Mouse (Mus musculus): Measurements from ENCODE around the gene Syna. TPM values are rescaled to one million over a fixed set of nuclear protein-coding genes. Genes with fewer than 3 reads are reported as not detected.

The Syna gene
- polyA plus RNA-seq, 1 experiment from 2014 or later = 0.52 TPM

GRCm38 (mm10) chr5:134560450-134561171 is 640 bp upstream of the Syna start:
- no peaks in the 10 kb centered on the region for H3K27me3 ChIP-seq
- no peak overlapping the region for H3K4me2 ChIP-seq
- H3K4me1 ChIP-seq = peaks cover 7% of the 10 kb centered on the region
- H3K4me3 ChIP-seq = no peak overlapping the region
- H3K9ac ChIP-seq = no peak overlapping the region
- H3K9me3 ChIP-seq (replicated peaks) = no peaks in the 10 kb centered on the region
- no peak overlapping the region for H3K27ac ChIP-seq
- H3K36me3 ChIP-seq (ENCODE audit: poor library complexity, severe bottlenecking) = no peaks in the 10 kb centered on the region
- 84% methylated on average over 16 of the region's 16 CpGs for WGBS
- no peak for ATAC-seq

DNA sequence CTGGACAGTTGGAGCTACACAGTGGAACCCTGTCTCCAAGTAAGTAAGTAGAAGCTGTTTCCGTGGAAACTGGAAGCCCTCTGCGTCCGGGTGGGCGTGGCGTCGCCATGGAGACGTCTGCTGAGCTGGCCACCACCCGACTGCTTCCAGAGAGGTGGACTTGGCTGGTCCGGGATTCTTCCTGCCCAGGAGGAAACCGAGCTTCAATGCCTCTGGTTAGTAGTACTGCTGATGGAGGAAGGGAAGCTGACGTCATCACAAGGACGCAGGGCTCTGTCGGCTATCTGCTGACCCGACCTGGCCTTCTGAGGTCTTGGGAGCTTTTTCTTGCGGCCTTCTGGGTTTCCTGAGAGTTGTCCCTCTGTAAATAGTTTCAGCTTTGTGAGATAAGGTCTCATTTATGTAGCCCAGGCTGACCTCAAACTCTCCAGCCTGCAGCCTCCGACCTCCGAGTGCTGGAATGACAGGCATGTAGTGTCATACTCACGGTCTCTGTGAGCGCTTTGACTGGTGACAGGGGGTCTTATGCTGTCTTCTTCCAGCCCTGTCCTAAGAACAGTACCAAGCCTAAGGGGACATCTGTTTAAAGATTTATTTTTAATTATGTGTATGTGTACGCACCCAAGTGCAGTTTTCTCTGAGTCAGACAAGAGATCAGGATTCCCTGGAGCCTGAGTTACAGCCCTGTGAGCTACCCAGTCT is 4.4 kb downstream of the Syna start:
- Histone ChIP-seq H3K27me3 (no peaks in the 10 kb centered on the region), H3K27ac (no peak overlapping the region; the same call in 1 of the 2 replicates), H3K4me2 (peak overlapping the region; percentile 52), H3K9ac (peak overlapping the region; percentile 37; the same call in 1 of the 2 replicates), H3K9me3 (replicated peaks) (no peaks in the 10 kb centered on the region), H3K4me3 (no peak overlapping the region; the same call in 1 of the 2 replicates), H3K4me1 (peaks cover 31% of the 10 kb centered on the region), H3K36me3 (ENCODE audit: poor library complexity, severe bottlenecking) (no peaks in the 10 kb centered on the region)
- ATAC-seq = no peak
- WGBS = 18% methylated on average over 20 of the region's 20 CpGs

DNA sequence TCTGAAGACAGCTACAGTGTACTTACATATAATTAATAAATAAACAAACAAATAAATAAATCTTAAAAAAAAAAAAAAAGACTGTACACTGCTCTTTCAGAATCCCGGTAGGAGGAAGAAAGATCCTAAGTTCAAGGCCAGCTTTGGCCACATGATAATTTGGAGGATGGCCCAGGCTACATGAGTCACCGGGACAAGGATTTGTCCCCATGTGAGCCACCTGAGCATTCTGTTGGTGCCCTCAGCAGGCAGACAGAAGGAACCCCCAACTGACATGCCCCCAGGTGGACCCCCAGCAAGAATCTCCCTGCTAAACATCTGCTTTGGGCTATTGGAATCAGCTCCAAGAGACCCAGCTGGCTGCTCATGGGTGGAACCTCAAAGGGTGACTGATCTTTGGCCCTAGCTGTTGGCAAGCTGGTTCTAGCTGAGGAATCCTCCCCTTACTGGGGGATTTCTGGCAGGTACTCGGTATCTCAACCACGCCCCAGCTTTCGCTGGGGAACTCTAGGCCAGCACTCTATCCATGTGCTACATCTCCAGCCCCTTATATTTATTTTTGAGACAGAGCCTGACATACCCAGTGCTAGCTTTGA is 5.9 kb downstream of the Syna start:
- Histone ChIP-seq H3K9me3 (replicated peaks) (no peaks in the 10 kb centered on the region), H3K4me3 (no peak overlapping the region), H3K36me3 (ENCODE audit: poor library complexity, severe bottlenecking) (no peaks in the 10 kb centered on the region), H3K4me2 (no peak overlapping the region), H3K27ac (no peak overlapping the region), H3K27me3 (no peaks in the 10 kb centered on the region), H3K4me1 (peaks cover 45% of the 10 kb centered on the region), H3K9ac (no peak overlapping the region)
- WGBS = 82% methylated on average over 5 of the region's 5 CpGs
- ATAC-seq = no peak

DNA sequence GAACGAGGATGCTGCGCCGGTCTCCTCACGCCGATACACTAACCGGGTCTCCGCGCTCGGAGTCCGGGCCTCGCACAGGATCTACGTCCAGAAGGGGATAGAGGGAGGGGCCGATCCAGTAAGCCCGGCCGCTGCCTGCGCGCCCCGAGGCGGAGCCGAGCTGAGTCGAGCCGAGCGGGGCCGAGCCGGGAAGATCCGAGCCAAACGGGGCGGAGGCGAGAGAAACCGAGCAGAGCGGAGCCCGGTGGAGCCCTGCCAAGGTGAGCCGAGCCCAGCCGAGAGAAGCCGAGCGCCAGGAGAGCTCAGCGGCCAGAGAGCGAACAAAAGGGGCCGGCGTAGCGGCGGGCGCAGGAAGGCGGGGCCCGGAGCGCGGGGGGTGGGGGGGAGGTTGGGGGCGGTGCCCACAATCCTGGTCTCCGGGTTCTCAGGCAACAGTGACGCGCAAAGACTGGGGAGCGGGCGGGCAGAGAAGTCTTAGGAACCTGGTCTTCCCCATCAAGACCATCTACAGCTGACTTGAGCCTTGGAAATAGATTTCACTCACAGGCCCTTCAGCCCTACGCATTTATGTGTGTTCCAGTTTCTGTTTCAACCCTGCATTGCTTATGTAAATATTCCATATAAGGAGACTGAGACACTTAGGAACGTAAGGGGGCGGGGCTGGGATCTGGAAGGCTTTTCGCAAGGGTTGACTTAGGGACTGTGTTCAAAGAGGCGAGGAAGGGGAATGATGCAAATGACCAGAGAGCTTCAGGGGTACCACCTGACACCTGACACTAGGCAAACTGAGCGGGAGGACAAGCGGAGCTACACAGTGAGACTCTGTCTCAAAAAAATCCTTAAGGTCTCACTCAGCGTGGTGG is 7.6 kb downstream of the Syna start, which contains the start of gene Clip2:
Gene Clip2 (minus strand): TSS at position 325 of the 863 bp plus-strand sequence.
- no peaks in the 10 kb centered on the region for H3K36me3 ChIP-seq (ENCODE audit: poor library complexity, severe bottlenecking)
- peak; percentile 93 for ATAC-seq
- H3K27me3 ChIP-seq = no peaks in the 10 kb centered on the region
- peaks cover 62% of the 10 kb centered on the region for H3K4me1 ChIP-seq
- peak within 1 kb of the TSS; percentile 99 for H3K27ac ChIP-seq
- H3K9ac ChIP-seq = peak within 1 kb of the TSS; percentile 94
- WGBS = 1% methylated on average over 61 of the region's 61 CpGs
- H3K4me2 ChIP-seq = peak within 1 kb of the TSS; percentile 89
- no peaks in the 10 kb centered on the region for H3K9me3 ChIP-seq (replicated peaks)
- peak within 1 kb of the TSS; percentile 92 for H3K4me3 ChIP-seq

- ATAC-seq = peak; percentile 25
- H3K4me2 ChIP-seq = peak overlapping the region; percentile 89
- under 1% methylated on average over 49 of the region's 52 CpGs for WGBS
Measured at GRCm38 (mm10) chr5:134551233-134552109, 8.5 kb downstream of the Syna start.

GRCm38 (mm10) chr5:134550836-134551232 is 9.1 kb downstream of the Syna start:
- ATAC-seq = no peak
- WGBS = 13% methylated on average over 6 of the region's 6 CpGs
- Histone ChIP-seq H3K4me2 (peak overlapping the region; percentile 89), H3K27me3 (no peaks in the 10 kb centered on the region), H3K4me3 (peak overlapping the region; percentile 92), H3K9me3 (replicated peaks) (no peaks in the 10 kb centered on the region), H3K27ac (peak overlapping the region; percentile 99), H3K9ac (peak overlapping the region; percentile 94), H3K4me1 (peaks cover 70% of the 10 kb centered on the region), H3K36me3 (ENCODE audit: poor library complexity, severe bottlenecking) (no peaks in the 10 kb centered on the region)

More at GRCm38 (mm10) chr5:134551233-134552109, 8.5 kb downstream of the Syna start:
- Histone ChIP-seq H3K27ac (peak overlapping the region; percentile 99), H3K36me3 (ENCODE audit: poor library complexity, severe bottlenecking) (no peaks in the 10 kb centered on the region), H3K4me1 (peaks cover 68% of the 10 kb centered on the region), H3K4me3 (peak overlapping the region; percentile 92), H3K9ac (peak overlapping the region; percentile 94), H3K9me3 (replicated peaks) (no peaks in the 10 kb centered on the region), H3K27me3 (no peaks in the 10 kb centered on the region)

- Histone ChIP-seq H3K36me3 (ENCODE audit: poor library complexity, severe bottlenecking) (no peaks in the 10 kb centered on the region), H3K4me2 (peak overlapping the region; percentile 89), H3K27ac (no peak overlapping the region), H3K4me3 (peak overlapping the region; percentile 92; the same call in 1 of the 2 replicates), H3K27me3 (no peaks in the 10 kb centered on the region), H3K4me1 (peaks cover 66% of the 10 kb centered on the region), H3K9me3 (replicated peaks) (no peaks in the 10 kb centered on the region), H3K9ac (no peak overlapping the region)
- WGBS = 90% methylated on average over 3 of the region's 3 CpGs
- ATAC-seq = no peak
Measured at GRCm38 (mm10) chr5:134549640-134550168, 10.3 kb downstream of the Syna start.

GRCm38 (mm10) chr5:134548306-134548705 is 11.7 kb downstream of the Syna start:
- H3K27me3 ChIP-seq = no peaks in the 10 kb centered on the region
- no peak overlapping the region for H3K9ac ChIP-seq
- H3K27ac ChIP-seq = no peak overlapping the region
- no peak overlapping the region for H3K4me2 ChIP-seq
- H3K4me3 ChIP-seq = no peak overlapping the region
- H3K9me3 ChIP-seq (replicated peaks) = no peaks in the 10 kb centered on the region
- WGBS = 62% methylated on average over 5 of the region's 5 CpGs
- peaks cover 6% of the 10 kb centered on the region for H3K36me3 ChIP-seq (ENCODE audit: poor library complexity, severe bottlenecking)
- ATAC-seq = no peak
- peaks cover 72% of the 10 kb centered on the region for H3K4me1 ChIP-seq

- H3K4me2 ChIP-seq = no peak overlapping the region
- H3K9me3 ChIP-seq (replicated peaks) = no peaks in the 10 kb centered on the region
- no peak for ATAC-seq
- H3K9ac ChIP-seq = no peak overlapping the region
- 0 out of 2 replicates have a peak overlapping the region, but pooled peaks have one; percentile 25 for H3K27ac ChIP-seq
- H3K4me3 ChIP-seq = no peak overlapping the region
- peaks cover 67% of the 10 kb centered on the region for H3K4me1 ChIP-seq
- H3K27me3 ChIP-seq = no peaks in the 10 kb centered on the region
- H3K36me3 ChIP-seq (ENCODE audit: poor library complexity, severe bottlenecking) = peaks cover 6% of the 10 kb centered on the region
- WGBS = 79% methylated on average over 7 of the region's 7 CpGs
Measured at GRCm38 (mm10) chr5:134546790-134547189, 13.2 kb downstream of the Syna start.

GRCm38 (mm10) chr5:134545242-134545629 is 14.7 kb downstream of the Syna start:
- Histone ChIP-seq H3K27me3 (no peaks in the 10 kb centered on the region), H3K4me2 (no peak overlapping the region), H3K4me1 (peaks cover 67% of the 10 kb centered on the region), H3K4me3 (no peak overlapping the region), H3K9me3 (replicated peaks) (no peaks in the 10 kb centered on the region), H3K36me3 (ENCODE audit: poor library complexity, severe bottlenecking) (peaks cover 6% of the 10 kb centered on the region), H3K9ac (no peak overlapping the region), H3K27ac (no peak overlapping the region)
- WGBS = 65% methylated on average over 3 of the region's 3 CpGs
- ATAC-seq = no peak

Measured in forebrain, embryonic 13.5 days (tissue).